Mouse (Mus musculus): ENCODE measurements around the gene Thpo. TPM values are rescaled to one million over a fixed set of nuclear protein-coding genes. Genes with fewer than 3 reads are reported as not detected.

The Thpo gene
- polyA plus RNA-seq, 1 experiment from 2014 or later: 1.2 TPM

- peaks cover 41% of the 10 kb centered on the region for H3K36me3 ChIP-seq (replicated peaks; ENCODE audit: control insufficient read depth, insufficient read depth)
- ATAC-seq (ENCODE audit: low FRiP score): peak; percentile 84
These were observed 16.9 kb downstream of the Thpo start, which contains the start of the genes Polr2h and Clcn2 for GRCm38 (mm10) chr16:20717181-20717977. Gene Polr2h, plus strand, starts transcription at chr16:20717665. Gene Clcn2, minus strand, starts transcription at chr16:20717746.

GRCm38 (mm10) chr16:20716841-20717180, 17.5 kb downstream of the Thpo start:
- H3K4me1 ChIP-seq (replicated peaks; ENCODE audit: control insufficient read depth, insufficient read depth, low read length): peaks cover 36% of the 10 kb centered on the region
- DNase-seq (ENCODE audit: low spot score) (no peak), ATAC-seq (ENCODE audit: low FRiP score) (peak; percentile 19)
- peak overlapping the region; percentile 92 for H3K4me2 ChIP-seq (replicated peaks)
- no peaks in the 10 kb centered on the region for H3K9me3 ChIP-seq (ENCODE audit: control insufficient read depth, low read length)
- H3K27ac ChIP-seq: peak overlapping the region; percentile 88
- no peaks in the 10 kb centered on the region for H3K27me3 ChIP-seq (ENCODE audit: control insufficient read depth, insufficient read depth, low read length)
- peaks cover 41% of the 10 kb centered on the region for H3K36me3 ChIP-seq (replicated peaks; ENCODE audit: control insufficient read depth, insufficient read depth)
- H3K4me3 ChIP-seq (replicated peaks; ENCODE audit: low read length): peak overlapping the region; percentile 52
- WGBS: 1% methylated on average over 8 of the region's 8 CpGs
- H3K9ac ChIP-seq: peak overlapping the region; percentile 72

More at GRCm38 (mm10) chr16:20717181-20717977, 16.9 kb downstream of the Thpo start, which contains the start of the genes Polr2h and Clcn2:
- Histone ChIP-seq H3K9ac (peak within 1 kb of the TSS; percentile 72), H3K9me3 (ENCODE audit: control insufficient read depth, low read length) (no peaks in the 10 kb centered on the region), H3K4me2 (replicated peaks) (peak within 1 kb of the TSS; percentile 92), H3K27me3 (ENCODE audit: control insufficient read depth, insufficient read depth, low read length) (no peaks in the 10 kb centered on the region), H3K4me1 (replicated peaks; ENCODE audit: control insufficient read depth, insufficient read depth, low read length) (peaks cover 36% of the 10 kb centered on the region), H3K27ac (peak within 1 kb of the TSS; percentile 88), H3K4me3 (replicated peaks; ENCODE audit: low read length) (peak within 1 kb of the TSS; percentile 52)
- DNase-seq (ENCODE audit: low spot score): peak; percentile 92
- WGBS: under 1% methylated on average over 61 of the region's 62 CpGs

GRCm38 (mm10) chr16:20715976-20716840, 18.1 kb downstream of the Thpo start:
- peak overlapping the region; percentile 92 for H3K4me2 ChIP-seq (replicated peaks)
- 1% methylated on average over 66 of the region's 68 CpGs for WGBS
- H3K27ac ChIP-seq: peak overlapping the region; percentile 88
- peak overlapping the region; percentile 72 for H3K9ac ChIP-seq
- DNase-seq (ENCODE audit: low spot score) (peak; percentile 73), ATAC-seq (ENCODE audit: low FRiP score) (peak; percentile 85)
- peak overlapping the region; percentile 52 for H3K4me3 ChIP-seq (replicated peaks; ENCODE audit: low read length)
- no peaks in the 10 kb centered on the region for H3K27me3 ChIP-seq (ENCODE audit: control insufficient read depth, insufficient read depth, low read length)
- H3K9me3 ChIP-seq (ENCODE audit: control insufficient read depth, low read length): no peaks in the 10 kb centered on the region
- H3K36me3 ChIP-seq (replicated peaks; ENCODE audit: control insufficient read depth, insufficient read depth): peaks cover 41% of the 10 kb centered on the region
- H3K4me1 ChIP-seq (replicated peaks; ENCODE audit: control insufficient read depth, insufficient read depth, low read length): peaks cover 36% of the 10 kb centered on the region

GRCm38 (mm10) chr16:20715566-20715965, 18.7 kb downstream of the Thpo start:
- H3K9ac ChIP-seq: peak overlapping the region; percentile 72
- no peaks in the 10 kb centered on the region for H3K9me3 ChIP-seq (ENCODE audit: control insufficient read depth, low read length)
- H3K4me1 ChIP-seq (replicated peaks; ENCODE audit: control insufficient read depth, insufficient read depth, low read length): peaks cover 36% of the 10 kb centered on the region
- WGBS: under 1% methylated on average over 12 of the region's 12 CpGs
- peak overlapping the region; percentile 52 for H3K4me3 ChIP-seq (replicated peaks; ENCODE audit: low read length)
- no peaks in the 10 kb centered on the region for H3K27me3 ChIP-seq (ENCODE audit: control insufficient read depth, insufficient read depth, low read length)
- no peak; the same call in 1 of the 2 replicates for ATAC-seq (ENCODE audit: low FRiP score)
- DNase-seq (ENCODE audit: low spot score): no peak
- H3K4me2 ChIP-seq (replicated peaks): peak overlapping the region; percentile 92
- peaks cover 40% of the 10 kb centered on the region for H3K36me3 ChIP-seq (replicated peaks; ENCODE audit: control insufficient read depth, insufficient read depth)
- H3K27ac ChIP-seq: peak overlapping the region; percentile 88

GRCm38 (mm10) chr16:20715161-20715560, 19.1 kb downstream of the Thpo start:
- H3K4me3 ChIP-seq (replicated peaks; ENCODE audit: low read length): peak overlapping the region; percentile 52
- H3K4me2 ChIP-seq (replicated peaks): peak overlapping the region; percentile 92
- H3K9me3 ChIP-seq (ENCODE audit: control insufficient read depth, low read length): no peaks in the 10 kb centered on the region
- DNase-seq (ENCODE audit: low spot score): no peak
- WGBS: 61% methylated on average over 2 of the region's 2 CpGs
- no peak overlapping the region for H3K27ac ChIP-seq
- H3K4me1 ChIP-seq (replicated peaks; ENCODE audit: control insufficient read depth, insufficient read depth, low read length): peaks cover 36% of the 10 kb centered on the region
- H3K36me3 ChIP-seq (replicated peaks; ENCODE audit: control insufficient read depth, insufficient read depth): peaks cover 39% of the 10 kb centered on the region
- no peaks in the 10 kb centered on the region for H3K27me3 ChIP-seq (ENCODE audit: control insufficient read depth, insufficient read depth, low read length)
- peak overlapping the region; percentile 72 for H3K9ac ChIP-seq
- ATAC-seq (ENCODE audit: low FRiP score): no peak

GRCm38 (mm10) chr16:20714307-20715080, 19.8 kb downstream of the Thpo start:
- Histone ChIP-seq H3K27me3 (ENCODE audit: control insufficient read depth, insufficient read depth, low read length) (no peaks in the 10 kb centered on the region), H3K9ac (peak overlapping the region; percentile 72), H3K9me3 (ENCODE audit: control insufficient read depth, low read length) (no peaks in the 10 kb centered on the region), H3K36me3 (replicated peaks; ENCODE audit: control insufficient read depth, insufficient read depth) (peaks cover 39% of the 10 kb centered on the region), H3K4me1 (replicated peaks; ENCODE audit: control insufficient read depth, insufficient read depth, low read length) (peaks cover 36% of the 10 kb centered on the region), H3K4me3 (replicated peaks; ENCODE audit: low read length) (peak overlapping the region; percentile 52), H3K4me2 (replicated peaks) (peak overlapping the region; percentile 92), H3K27ac (no peak overlapping the region)
- WGBS: 24% methylated on average over 11 of the region's 11 CpGs
- DNase-seq (ENCODE audit: low spot score): no peak
- no peak for ATAC-seq (ENCODE audit: low FRiP score)

- 93% methylated on average over 7 of the region's 7 CpGs for WGBS
- peaks cover 51% of the 10 kb centered on the region for H3K36me3 ChIP-seq (replicated peaks; ENCODE audit: control insufficient read depth, insufficient read depth)
These were observed 21.4 kb downstream of the Thpo start for GRCm38 (mm10) chr16:20712889-20713288.

GRCm38 (mm10) chr16:20712190-20712589, 22.1 kb downstream of the Thpo start:
- Histone ChIP-seq H3K27me3 (ENCODE audit: control insufficient read depth, insufficient read depth, low read length) (no peaks in the 10 kb centered on the region), H3K4me2 (replicated peaks) (no peak overlapping the region), H3K27ac (no peak overlapping the region), H3K36me3 (replicated peaks; ENCODE audit: control insufficient read depth, insufficient read depth) (peaks cover 57% of the 10 kb centered on the region), H3K4me3 (replicated peaks; ENCODE audit: low read length) (no peak overlapping the region), H3K4me1 (replicated peaks; ENCODE audit: control insufficient read depth, insufficient read depth, low read length) (peaks cover 28% of the 10 kb centered on the region), H3K9ac (no peak overlapping the region), H3K9me3 (ENCODE audit: control insufficient read depth, low read length) (no peaks in the 10 kb centered on the region)
- DNase-seq (ENCODE audit: low spot score) (no peak), ATAC-seq (ENCODE audit: low FRiP score) (no peak)
- WGBS: 70% methylated on average over 9 of the region's 9 CpGs

More at GRCm38 (mm10) chr16:20712889-20713288, 21.4 kb downstream of the Thpo start:
- ATAC-seq (ENCODE audit: low FRiP score) (no peak), DNase-seq (ENCODE audit: low spot score) (no peak)
- no peak overlapping the region for H3K4me3 ChIP-seq (replicated peaks; ENCODE audit: low read length)
- no peaks in the 10 kb centered on the region for H3K27me3 ChIP-seq (ENCODE audit: control insufficient read depth, insufficient read depth, low read length)
- no peak overlapping the region for H3K9ac ChIP-seq
- no peaks in the 10 kb centered on the region for H3K9me3 ChIP-seq (ENCODE audit: control insufficient read depth, low read length)
- no peak overlapping the region for H3K4me2 ChIP-seq (replicated peaks)
- H3K4me1 ChIP-seq (replicated peaks; ENCODE audit: control insufficient read depth, insufficient read depth, low read length): peaks cover 28% of the 10 kb centered on the region
- H3K27ac ChIP-seq: no peak overlapping the region

All from hindbrain, embryonic 14.5 days (tissue).